8 mouse cellular contexts compared by ENCODE assay signal in genomic region chr10:105284171-105284570, GRCm38 (mm10).
DNase-seq lines count a peak whose midpoint lies in the region; ATAC-seq lines count a peak whose summit lies in the region.

No protein-coding gene starts in this region.

- no peak for ATAC-seq in frontal cortex, adult (ENCODE audit: low TSS enrichment)

- DNase-seq in right cerebral cortex, postnatal 14 days = peak; percentile 5
- no peak for DNase-seq in right cerebral cortex, postnatal 36 days (ENCODE audit: low spot score in 2 of 2)
- DNase-seq in gastrocnemius, postnatal 25 days = peak; percentile 31
- peak; percentile 3 to 10 for DNase-seq in lung, adult 18-20 months
- peak; percentile 52 to 69 for DNase-seq in urinary bladder, postnatal 4 days (ENCODE audit: low spot score in 2 of 2)
- no peak for DNase-seq in spleen, adult 12 weeks (ENCODE audit: low spot score)
- DNase-seq in thymus, postnatal 25 days = no peak

Comparison
In these comparisons a context has a peak if more than half of its experiments do, and no peak if none do; other contexts are left out.
1. DNase-seq: peak in right cerebral cortex, postnatal 14 days (single experiment), gastrocnemius, postnatal 25 days (single experiment), lung, adult 18-20 months (2 of 2) and urinary bladder, postnatal 4 days (2 of 2); none in right cerebral cortex, postnatal 36 days (0 of 2), spleen, adult 12 weeks (single experiment) and thymus, postnatal 25 days (single experiment).